Mouse (Mus musculus): ENCODE results near the gene Lrrc32.

Gene Lrrc32

GRCm38 (mm10) chr7:98510961-98511958 lies 22.2 kb downstream of the Lrrc32 start:
- DNase-seq (ENCODE audit: extremely low spot score, low spot score), result no peak

- DNase-seq (ENCODE audit: extremely low spot score, low spot score), result no peak
Measured at GRCm38 (mm10) chr7:98513251-98513650, 24.2 kb downstream of the Lrrc32 start.

GRCm38 (mm10) chr7:98522576-98522975 lies 33.5 kb downstream of the Lrrc32 start:
- DNase-seq (ENCODE audit: extremely low spot score, low spot score), result no peak

GRCm38 (mm10) chr7:98523070-98523812 lies 34.2 kb downstream of the Lrrc32 start:
- DNase-seq (ENCODE audit: extremely low spot score, low spot score), result no peak

- peak; percentile 24 for DNase-seq (ENCODE audit: extremely low spot score, low spot score)
Measured at GRCm38 (mm10) chr7:98523813-98524361, 34.8 kb downstream of the Lrrc32 start.

GRCm38 (mm10) chr7:98524401-98524800 lies 35.3 kb downstream of the Lrrc32 start:
- peak; percentile 14 for DNase-seq (ENCODE audit: extremely low spot score, low spot score)

- DNase-seq (ENCODE audit: extremely low spot score, low spot score), result no peak
Measured at GRCm38 (mm10) chr7:98524869-98525699, 36.0 kb downstream of the Lrrc32 start.

GRCm38 (mm10) chr7:98527085-98527484 lies 38.0 kb downstream of the Lrrc32 start:
- DNase-seq (ENCODE audit: extremely low spot score, low spot score), result no peak

GRCm38 (mm10) chr7:98531612-98532011 lies 42.5 kb downstream of the Lrrc32 start:
- no peak for DNase-seq (ENCODE audit: extremely low spot score, low spot score)

GRCm38 (mm10) chr7:98532981-98533380 lies 43.9 kb downstream of the Lrrc32 start:
- DNase-seq (ENCODE audit: extremely low spot score, low spot score), result no peak

GRCm38 (mm10) chr7:98534432-98534855 lies 45.4 kb downstream of the Lrrc32 start:
- no peak for DNase-seq (ENCODE audit: extremely low spot score, low spot score)

GRCm38 (mm10) chr7:98535191-98535590 lies 46.1 kb downstream of the Lrrc32 start:
- no peak for DNase-seq (ENCODE audit: extremely low spot score, low spot score)

GRCm38 (mm10) chr7:98535882-98536281 lies 46.8 kb downstream of the Lrrc32 start:
- DNase-seq (ENCODE audit: extremely low spot score, low spot score), result no peak

GRCm38 (mm10) chr7:98537210-98537966 lies 48.3 kb downstream of the Lrrc32 start:
- DNase-seq (ENCODE audit: extremely low spot score, low spot score), result peak; percentile 55

- no peak for DNase-seq (ENCODE audit: extremely low spot score, low spot score)
Measured at GRCm38 (mm10) chr7:98537967-98538573, 49.0 kb downstream of the Lrrc32 start.

GRCm38 (mm10) chr7:98540879-98541278 lies 51.8 kb downstream of the Lrrc32 start:
- DNase-seq (ENCODE audit: extremely low spot score, low spot score), result no peak

- DNase-seq (ENCODE audit: extremely low spot score, low spot score), result no peak
Measured at GRCm38 (mm10) chr7:98541564-98541963, 52.5 kb downstream of the Lrrc32 start.

- DNase-seq (ENCODE audit: extremely low spot score, low spot score), result no peak
Measured at GRCm38 (mm10) chr7:98542267-98542666, 53.2 kb downstream of the Lrrc32 start.

- no peak for DNase-seq (ENCODE audit: extremely low spot score, low spot score)
Measured at GRCm38 (mm10) chr7:98542731-98543142, 53.7 kb downstream of the Lrrc32 start.

Measured in neural tube, embryonic 10.5 days (tissue).